Mouse (Mus musculus) CH12F3 (cell line): ENCODE data around the gene Rab3gap1.
"Not testable (repeated sequence)": the region's sequence is repeated elsewhere in the genome, so short reads cannot be mapped to it uniquely, and the experiment has no call there.

ENCODE experiments used
- in situ Hi-C: fragments of 300-500 bp; cut with MboI; formaldehyde crosslinking; loops from 2 replicates; pipeline ENCODE4 v1.14.3; 2020; ENCODE audit warnings: low sequenced_read_pairs

Rab3gap1 gene

DNA sequence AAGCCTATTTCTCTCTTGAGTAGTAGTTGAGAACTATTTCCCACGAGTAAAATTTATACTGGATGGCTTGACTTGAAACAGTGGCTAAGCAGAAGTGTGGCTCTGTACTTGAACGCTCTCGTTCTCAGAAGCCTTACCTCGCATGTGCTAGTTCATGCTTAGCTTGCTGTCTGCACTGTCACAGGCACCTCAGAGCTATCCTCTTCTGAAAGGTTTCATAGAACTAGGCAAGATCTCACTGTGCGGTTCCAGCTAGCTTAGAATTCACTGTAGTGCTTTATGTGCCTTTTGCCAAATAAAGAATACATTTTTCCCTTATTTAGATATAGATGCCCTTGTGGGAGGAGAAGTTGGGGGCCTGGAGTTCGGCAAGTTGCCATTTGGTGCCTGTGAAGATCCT is 46.7 kb downstream of the Rab3gap1 start:
- in situ Hi-C loops = loop anchor here (25.0 kb wide), 1 partner anchor 428 kb away; no protein-coding TSS in a partner anchor

GRCm38 (mm10) chr1:127915802-127916201 is 47.2 kb downstream of the Rab3gap1 start:
- in situ Hi-C loops = loop anchor here (25.0 kb wide), 1 partner anchor 429 kb away; no protein-coding TSS in a partner anchor

- in situ Hi-C loops = no loop called here
Observed at GRCm38 (mm10) chr1:127933405-127933804, 64.8 kb downstream of the Rab3gap1 start.

DNA sequence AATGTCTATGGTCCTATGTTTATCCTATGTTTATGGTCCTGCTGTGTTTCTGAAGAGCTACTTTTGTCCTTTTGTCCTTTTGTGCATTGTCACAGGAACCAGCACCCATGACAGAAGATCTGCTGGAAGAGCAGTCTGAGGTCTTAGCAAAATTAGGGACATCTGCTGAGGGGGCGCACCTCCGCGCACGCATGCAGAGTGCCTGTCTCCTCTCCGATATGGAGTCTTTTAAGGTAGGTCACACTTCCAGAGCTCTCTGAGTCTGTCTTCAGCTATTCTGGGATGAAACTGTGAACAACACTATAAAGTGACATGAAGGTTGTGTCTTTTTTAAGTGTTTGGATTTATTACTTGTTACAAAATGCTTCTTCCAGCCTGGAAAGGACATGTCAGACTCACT is 65.7 kb downstream of the Rab3gap1 start:
- in situ Hi-C loops = no loop called here

DNA sequence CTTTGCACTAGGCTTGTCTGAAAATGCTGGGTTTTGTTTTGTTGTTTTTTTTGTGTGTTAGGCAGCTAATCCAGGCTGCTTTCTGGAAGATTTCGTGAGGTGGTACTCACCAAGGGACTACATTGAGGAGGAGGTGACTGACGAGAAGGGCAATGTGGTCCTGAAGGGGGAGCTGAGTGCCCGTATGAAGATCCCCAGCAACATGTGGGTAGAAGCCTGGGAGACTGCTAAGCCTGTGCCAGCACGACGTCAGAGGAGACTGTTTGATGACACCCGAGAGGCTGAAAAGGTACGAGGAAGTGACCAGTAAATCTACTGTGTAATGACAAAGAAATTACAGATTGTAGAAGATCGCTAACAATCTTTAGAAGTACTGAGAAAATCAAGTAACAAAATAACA is 68.7 kb downstream of the Rab3gap1 start:
- in situ Hi-C loops = no loop called here

DNA sequence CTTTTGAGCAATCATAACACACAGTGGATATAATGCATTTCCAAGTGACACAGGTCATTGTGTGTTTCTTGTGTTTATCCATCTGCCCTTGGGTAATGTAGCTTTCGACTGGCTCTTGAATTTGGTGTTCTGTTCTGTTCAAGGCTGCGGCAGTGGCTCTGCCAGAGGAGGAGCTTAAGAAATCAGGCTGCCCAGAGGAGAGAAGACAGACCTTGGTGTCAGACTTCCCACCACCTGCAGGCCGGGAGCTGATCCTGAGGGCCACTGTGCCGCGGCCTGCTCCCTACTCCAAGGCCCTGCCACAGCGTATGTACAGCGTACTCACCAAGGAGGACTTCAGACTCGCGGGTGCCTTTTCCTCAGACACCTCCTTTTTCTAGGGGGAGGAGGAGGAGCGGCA is 73.7 kb downstream of the Rab3gap1 start:
- in situ Hi-C loops = no loop called here

- in situ Hi-C loops = no loop called here
Observed at GRCm38 (mm10) chr1:127943516-127943915, 74.9 kb downstream of the Rab3gap1 start.

GRCm38 (mm10) chr1:127945696-127946575 is 77.4 kb downstream of the Rab3gap1 start:
- in situ Hi-C loops = no loop called here

DNA sequence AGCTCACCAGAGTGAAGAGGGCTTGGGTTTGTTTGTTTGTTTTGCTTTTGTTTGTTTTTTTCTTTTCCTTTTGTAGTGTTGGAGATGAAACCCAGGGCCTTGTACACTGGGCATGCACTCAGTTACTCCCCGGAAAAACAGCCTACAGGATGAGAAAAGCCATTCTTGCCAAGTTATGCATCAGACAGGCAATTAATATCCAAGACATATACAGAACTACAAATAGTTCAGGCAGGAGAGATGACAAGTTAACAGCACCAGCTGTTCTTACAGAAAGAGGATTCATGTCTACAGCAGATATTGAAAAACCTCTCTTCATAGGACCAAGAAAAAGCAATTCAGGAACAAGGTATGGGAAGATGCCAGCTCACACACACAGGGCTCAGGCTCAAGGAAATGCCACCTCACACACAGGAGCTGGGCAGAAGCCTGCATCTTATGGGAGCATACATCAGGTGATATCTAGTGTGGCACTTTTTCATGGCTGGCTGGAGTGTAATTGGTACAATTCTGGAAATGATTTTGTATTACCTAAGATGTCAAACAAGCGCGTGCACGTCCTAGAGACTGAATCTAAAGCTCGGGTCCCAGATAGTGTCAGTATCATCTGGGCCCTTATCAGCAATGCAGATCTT is 78.2 kb downstream of the Rab3gap1 start:
- in situ Hi-C loops = no loop called here

DNA sequence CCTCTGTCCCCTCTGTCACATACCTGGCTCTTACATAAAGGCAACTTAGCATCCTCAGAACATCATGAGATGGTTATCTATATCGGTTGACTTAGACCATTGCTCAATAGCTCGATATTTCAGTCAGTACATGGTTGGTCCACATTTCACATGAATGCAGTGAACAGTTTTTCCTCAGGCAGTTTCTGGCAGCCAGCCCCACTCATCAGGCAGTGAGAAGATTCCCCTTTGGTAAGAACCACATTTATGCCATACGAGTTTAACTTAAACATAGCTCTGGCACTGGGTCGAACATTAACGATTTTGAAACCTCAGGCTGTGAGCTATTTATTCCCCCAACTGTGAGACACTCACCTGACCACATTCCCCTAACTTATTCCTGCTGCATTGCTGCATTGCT is 80.2 kb downstream of the Rab3gap1 start:
- in situ Hi-C loops = no loop called here

DNA sequence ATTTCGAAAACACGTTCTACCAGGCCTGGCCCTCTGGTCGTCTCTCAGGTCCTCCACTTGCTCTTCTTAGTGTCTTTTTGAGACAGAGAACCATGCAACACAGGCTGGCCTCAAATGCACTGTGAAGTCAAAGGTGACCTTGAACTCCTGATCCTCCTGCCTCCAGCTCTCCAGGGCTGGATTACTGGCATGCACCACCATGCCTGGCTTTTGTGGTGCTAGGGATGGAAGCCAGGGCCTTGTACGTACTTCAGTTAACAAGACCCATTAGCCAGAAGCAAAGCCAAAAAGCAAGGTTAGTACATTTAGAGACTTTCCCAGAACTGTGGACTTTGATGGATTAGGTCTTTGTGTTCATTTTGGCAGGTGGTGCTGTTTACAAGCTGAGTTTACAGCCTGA is 83.7 kb downstream of the Rab3gap1 start:
- in situ Hi-C loops = no loop called here

- in situ Hi-C loops = not testable (repeated sequence)
Observed at GRCm38 (mm10) chr1:127954198-127954597, 85.6 kb downstream of the Rab3gap1 start.

DNA sequence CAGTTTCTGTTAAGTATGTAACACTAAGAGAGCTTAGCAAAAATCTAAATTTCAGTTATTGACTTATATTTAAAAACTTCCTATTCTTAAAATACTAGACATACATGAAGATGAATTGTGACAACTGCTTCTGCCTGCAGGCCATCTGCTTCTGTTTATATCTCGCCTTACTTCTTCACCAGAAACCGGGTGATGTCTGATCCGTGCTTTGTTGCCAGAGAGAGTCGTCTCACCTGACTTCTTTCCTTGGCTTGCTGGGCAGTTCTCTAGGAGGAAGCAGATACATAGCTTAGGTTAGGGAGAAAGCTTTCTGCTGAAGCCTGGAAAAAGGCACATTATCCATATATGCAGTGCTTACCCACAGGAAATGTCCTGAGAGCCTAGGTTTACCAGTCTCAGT is 86.2 kb downstream of the Rab3gap1 start:
- in situ Hi-C loops = no loop called here

GRCm38 (mm10) chr1:127956524-127956923 is 88.0 kb downstream of the Rab3gap1 start:
- in situ Hi-C loops = no loop called here

GRCm38 (mm10) chr1:127958801-127959200 is 90.2 kb downstream of the Rab3gap1 start:
- in situ Hi-C loops = no loop called here

GRCm38 (mm10) chr1:127959312-127959718 is 90.7 kb downstream of the Rab3gap1 start:
- in situ Hi-C loops = no loop called here

DNA sequence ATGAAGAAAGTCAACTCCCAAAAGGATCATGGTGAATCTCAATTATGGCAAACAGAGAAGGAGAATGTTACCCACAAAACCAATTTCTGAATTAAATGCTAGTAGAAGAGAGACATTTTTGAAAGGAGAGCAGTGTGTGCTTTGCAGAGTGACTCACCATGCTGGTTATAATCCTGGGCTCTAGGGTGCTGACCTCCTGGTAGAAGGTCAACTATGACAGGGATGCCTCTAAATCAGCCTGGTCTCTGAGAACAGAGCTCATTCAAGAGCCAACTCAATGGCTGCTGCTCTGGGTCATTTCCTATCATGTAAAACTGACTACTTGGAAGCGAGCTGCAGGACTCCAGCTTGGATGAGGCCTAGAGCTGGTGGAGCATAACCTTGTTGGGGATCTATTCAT is 92.6 kb downstream of the Rab3gap1 start:
- in situ Hi-C loops = no loop called here

GRCm38 (mm10) chr1:127963326-127963725 is 94.8 kb downstream of the Rab3gap1 start:
- in situ Hi-C loops = no loop called here

GRCm38 (mm10) chr1:127970870-127971269 is 102.3 kb downstream of the Rab3gap1 start:
- in situ Hi-C loops = no loop called here

GRCm38 (mm10) chr1:127974082-127974481 is 105.5 kb downstream of the Rab3gap1 start:
- in situ Hi-C loops = no loop called here

GRCm38 (mm10) chr1:127975676-127976075 is 107.1 kb downstream of the Rab3gap1 start:
- in situ Hi-C loops = no loop called here

DNA sequence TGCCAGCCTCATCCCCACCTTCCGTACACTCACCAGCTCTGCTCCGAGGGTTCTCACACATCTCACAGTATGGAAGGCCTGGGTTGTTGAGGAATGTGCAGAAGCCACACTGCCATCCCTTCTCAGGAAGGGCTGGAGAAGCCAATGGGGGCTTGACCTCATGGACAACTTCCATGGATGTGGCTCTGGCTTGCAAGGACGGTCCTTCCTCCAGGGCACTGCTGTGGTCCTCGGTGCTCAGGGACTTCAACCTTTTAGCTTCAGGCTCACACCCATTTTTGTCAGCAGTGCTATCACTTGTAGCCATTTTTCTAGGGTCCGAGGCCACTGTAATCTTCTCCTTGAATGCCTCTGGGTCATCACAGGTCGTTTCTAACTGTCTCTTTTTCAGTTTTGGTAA is 107.5 kb downstream of the Rab3gap1 start:
- in situ Hi-C loops = no loop called here
